Mouse (Mus musculus) brain, embryonic 14.5 days (tissue): Measurements from ENCODE around the gene Samd8. TPM values are rescaled to one million over a fixed set of nuclear protein-coding genes. Genes with fewer than 3 reads are reported as not detected.

Experiments
- DNase-seq: peaks from one replicate; pipeline ENCODE4 v3.0.0-alpha.2; 2011; ENCODE audit warnings: low read depth
- CTCF ChIP-seq: fragments of 200-500 bp; IDR thresholded peaks from 2 replicates; pipeline ENCODE4 v1.5.1; 2012; ENCODE audit warnings: inconsistent platforms, mild to moderate bottlenecking, moderate library complexity, borderline replicate concordance; ENCODE audit not compliant: insufficient read depth, insufficient read length; ENCODE audit errors: extremely low read depth
- POLR2A ChIP-seq: fragments of 200-500 bp; IDR thresholded peaks from 2 replicates; pipeline ENCODE4 v1.6.1; 2012; ENCODE audit warnings: mild to moderate bottlenecking, inconsistent platforms, borderline replicate concordance; ENCODE audit not compliant: poor library complexity, insufficient read depth, insufficient read length, severe bottlenecking; ENCODE audit errors: extremely low read depth
- polyA plus RNA-seq: library from polyadenylated mRNA; depleted of rRNA; stranded (reverse); fragments of >200 nt; gene quantifications from 2 replicates; pipeline ENCODE4 v1.2.3, GENCODE M21; 2012

The Samd8 gene
- polyA plus RNA-seq, 1 experiment, result 30.1 TPM

DNA sequence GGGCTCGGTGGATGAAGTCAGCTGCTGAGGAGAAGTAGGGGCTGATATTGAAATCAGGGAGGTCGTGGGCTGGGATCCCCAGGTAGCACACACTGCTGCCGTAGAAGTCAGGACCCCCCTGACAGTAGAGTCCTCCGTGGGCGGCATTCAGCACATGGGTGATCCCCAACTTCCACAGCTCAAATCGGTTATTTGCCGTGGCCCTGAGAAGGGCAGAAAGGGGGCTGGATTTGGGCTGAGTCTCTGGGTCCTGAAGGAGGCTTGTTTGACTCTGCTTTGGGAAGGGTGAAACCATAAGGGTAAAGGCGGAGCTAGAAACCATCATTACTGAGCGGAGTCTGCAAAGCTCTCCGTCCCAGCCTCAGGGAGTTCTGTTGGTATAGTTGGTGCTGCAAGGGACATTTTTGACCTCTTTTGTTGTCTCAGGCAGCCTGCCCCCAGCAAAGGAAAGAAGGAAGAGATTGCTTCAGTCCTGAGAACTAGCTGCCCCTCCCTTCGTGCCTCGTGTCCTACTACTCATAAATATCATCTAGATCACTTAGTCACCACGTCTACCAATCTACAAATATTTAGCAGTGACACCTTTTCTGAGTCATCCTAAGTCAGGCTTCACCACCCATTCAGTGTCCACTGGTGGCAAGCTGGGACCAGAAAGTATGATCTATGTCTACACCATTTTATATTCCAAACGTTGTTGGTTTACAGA is 2.7 kb upstream of the Samd8 start:
- no peak for TF ChIP-seq CTCF
- no peak for TF ChIP-seq POLR2A
- no peak for DNase-seq

DNA sequence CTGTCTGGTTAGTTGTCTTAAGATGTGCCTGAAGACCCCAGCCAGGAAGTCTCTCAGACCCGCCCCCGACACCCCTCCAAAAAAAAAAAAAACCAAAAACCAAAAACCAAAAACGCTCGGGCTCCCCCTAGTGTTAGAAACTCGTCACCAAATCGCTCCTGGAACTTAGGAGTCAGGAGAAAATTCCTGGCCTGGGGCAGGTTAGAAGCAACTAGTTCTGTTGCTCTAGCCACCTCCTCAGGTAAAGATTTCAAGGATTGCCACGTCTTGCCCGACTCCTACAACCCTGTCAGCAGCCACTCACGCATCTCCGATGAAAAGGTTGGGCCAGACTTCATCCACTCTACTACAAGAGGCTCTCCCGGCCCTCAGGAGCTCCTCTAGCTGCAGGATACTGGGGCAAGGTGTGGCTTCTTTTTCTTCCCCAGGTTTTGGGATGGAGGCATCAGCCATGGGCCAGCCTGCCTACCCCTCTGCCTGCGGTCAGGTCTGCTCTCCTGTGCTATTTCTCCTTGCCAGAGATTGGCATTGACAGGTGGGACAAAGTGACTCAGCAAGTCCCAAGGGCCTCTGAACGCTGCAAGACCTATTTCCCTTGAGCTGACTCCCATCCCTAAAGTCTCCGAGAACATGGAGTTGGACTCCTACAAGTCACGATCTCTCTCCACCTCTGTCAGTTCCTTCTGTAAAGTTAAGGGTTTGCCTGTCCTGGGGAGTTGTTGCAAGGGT is 2.0 kb upstream of the Samd8 start:
- peak; percentile 20 for DNase-seq
- TF ChIP-seq POLR2A (no peak), CTCF (peak; percentile 53; the same call in 1 of the 2 replicates)

DNA sequence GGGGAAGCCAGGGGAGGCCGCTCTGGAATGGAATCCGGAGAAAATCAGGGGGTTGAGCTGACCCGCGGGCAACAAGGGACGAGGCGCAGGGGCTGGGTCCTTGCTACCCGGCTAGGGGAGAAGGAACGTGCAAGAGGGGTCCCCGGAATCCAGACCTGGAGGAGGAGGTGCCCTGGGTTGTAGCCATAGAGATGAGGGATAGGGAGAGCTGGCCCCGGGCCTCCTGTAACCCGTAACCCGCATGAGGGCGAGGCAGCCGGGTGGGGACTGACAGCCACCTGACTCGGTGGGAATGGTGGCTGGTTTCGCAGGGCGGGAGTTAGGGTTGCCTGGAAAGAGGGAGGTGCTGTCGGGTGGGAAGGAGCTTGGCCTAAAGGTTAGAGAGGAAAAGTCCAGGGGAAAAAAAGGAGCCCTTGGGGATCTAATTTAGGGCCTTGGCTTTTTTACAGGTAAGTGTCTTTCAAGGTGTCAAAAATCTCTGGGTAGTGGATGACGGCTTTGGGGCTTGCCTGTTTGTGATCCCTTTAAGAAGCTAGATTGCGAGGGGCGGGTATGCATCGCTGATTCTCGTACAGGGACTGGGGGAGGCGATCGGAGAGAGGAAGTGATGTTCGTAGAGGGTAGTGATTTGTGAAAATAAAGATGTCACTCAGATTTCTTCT is 681 bp downstream of the Samd8 start, which contains the start of gene Dusp13:
Dusp13 (minus strand) TSS at position 301 of the 662 bp plus-strand sequence.
- DNase-seq, result peak; percentile 89
- TF ChIP-seq POLR2A (no peak), CTCF (no peak)

DNA sequence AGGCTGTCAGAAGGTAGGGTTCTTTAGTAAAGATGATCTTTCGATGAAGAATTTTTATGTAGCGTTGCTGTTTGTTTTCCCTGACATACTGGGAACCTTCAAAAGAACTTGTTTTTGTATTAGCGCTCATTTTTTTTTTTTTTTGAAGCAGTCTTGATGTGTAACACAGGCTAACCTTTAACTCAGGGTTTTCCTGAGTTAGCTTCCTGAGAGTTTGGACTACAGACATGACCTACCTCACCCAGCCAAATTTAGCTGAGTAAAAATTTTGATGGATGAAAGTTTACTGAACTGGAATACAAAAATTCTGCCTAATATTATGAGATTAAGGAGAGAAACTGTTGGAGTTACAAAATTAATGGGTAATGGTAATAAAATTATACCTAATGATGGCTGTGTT is 2.1 kb downstream of the Samd8 start:
- DNase-seq, result no peak
- no peak for TF ChIP-seq POLR2A

DNA sequence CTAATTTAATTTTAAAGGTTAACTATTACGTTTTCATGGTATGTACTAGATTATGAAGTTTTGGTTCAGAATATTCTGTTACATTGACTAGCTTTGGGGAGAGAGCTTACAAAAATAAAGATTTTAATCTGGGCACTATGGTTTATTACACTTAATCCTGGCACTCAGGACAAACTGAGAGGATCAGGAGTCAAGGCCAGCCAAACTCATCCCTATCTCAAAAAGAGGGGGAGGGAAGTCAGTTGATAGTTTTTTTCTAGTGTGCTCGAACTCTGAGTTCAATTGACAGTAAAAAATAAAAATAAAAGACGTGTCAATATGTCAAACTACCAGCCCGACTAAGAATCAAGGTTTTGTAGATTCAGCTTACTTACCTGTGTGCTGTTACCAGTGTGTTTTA is 3.0 kb downstream of the Samd8 start:
- TF ChIP-seq CTCF, result no peak
- TF ChIP-seq POLR2A, result no peak
- no peak for DNase-seq

DNA sequence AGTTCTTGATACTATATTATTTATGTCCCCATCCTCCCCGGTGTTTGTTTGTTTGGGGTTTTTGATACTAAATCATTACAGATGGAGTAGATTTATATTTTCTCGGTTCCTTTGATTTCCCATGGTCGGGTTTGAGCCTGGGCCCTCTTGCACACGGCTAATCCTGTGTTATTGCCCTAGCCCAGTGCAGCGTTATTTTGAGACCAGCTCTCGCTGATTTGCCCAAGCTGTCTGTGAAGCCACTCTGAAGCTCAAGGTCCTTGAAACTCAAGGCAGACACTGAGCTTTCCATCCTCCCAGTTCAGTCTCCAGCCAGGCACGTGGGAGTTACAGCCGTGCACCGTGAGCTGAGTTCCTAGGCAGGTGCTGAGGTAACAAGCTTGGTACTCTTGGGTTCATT is 11.2 kb downstream of the Samd8 start:
- no peak for DNase-seq
- TF ChIP-seq CTCF, result no peak
- no peak for TF ChIP-seq POLR2A

DNA sequence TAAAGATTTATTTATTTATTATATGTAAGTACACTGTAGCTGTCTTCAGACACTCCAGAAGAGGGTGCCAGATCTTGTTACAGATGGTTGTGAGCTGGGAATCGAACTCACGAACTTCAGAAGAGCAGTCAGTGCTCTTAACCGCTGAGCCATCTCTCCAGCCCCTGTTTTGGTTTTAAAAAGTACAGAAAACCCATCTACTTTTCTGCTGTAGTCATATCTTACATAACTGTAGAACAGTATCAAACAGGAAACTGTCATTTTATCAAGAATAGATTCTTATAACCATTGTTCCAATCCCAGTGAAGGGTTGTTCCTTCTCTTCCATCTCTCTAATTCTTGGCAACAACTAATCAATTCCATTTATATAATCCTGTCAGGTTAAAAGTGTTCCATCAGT is 13.4 kb downstream of the Samd8 start:
- TF ChIP-seq POLR2A (no peak), CTCF (no peak)
- DNase-seq, result no peak

DNA sequence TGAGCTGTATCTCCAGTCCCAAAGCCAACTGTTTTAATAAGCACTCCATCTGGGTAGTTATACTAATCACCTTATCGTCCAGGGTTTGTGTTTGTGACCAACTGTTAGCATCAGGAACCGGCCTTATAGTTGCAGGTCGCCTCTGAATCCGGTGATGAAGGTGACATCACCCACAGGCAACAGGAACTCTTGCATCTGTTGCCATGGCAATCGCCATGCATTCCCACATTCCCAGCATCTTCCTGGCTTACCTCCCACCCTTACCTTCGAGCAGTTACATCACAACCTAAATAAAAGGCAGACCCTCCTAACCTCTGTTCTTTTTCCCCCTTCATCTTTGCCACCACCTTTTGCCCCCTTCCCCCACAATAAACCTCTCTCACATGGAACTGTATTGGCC is 14.3 kb downstream of the Samd8 start:
- TF ChIP-seq POLR2A (no peak), CTCF (no peak)
- no peak for DNase-seq

DNA sequence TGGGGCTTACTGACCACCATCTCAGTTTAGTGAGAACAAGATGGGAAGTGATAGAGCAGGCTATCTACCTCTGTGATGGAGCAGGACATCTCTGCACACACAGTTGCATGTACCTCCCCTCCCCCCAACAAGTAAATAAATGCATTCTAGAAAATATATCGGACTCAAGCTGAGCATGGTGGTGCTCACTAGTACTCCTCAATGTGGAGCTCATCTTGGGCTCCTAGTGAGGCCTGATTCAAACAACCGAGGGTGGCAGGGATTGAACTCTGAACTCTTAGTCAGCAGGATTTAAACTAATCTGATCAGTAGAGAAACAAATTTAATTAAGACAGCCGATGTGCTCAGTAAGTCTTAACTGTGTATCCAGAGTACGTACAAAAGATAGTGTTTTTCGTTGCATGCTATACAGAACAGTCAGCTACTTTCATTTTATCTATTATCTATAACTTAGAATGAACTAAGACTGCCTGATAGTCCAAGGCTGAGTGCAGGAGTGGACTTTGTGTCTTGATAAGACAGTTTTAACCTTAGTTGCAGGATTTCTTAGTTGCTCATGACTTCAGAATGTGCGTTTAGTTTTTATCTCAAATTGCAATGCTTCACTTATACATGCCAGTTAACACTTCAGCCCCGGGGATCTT is 15.5 kb downstream of the Samd8 start:
- TF ChIP-seq CTCF, result no peak
- TF ChIP-seq POLR2A, result no peak

DNA sequence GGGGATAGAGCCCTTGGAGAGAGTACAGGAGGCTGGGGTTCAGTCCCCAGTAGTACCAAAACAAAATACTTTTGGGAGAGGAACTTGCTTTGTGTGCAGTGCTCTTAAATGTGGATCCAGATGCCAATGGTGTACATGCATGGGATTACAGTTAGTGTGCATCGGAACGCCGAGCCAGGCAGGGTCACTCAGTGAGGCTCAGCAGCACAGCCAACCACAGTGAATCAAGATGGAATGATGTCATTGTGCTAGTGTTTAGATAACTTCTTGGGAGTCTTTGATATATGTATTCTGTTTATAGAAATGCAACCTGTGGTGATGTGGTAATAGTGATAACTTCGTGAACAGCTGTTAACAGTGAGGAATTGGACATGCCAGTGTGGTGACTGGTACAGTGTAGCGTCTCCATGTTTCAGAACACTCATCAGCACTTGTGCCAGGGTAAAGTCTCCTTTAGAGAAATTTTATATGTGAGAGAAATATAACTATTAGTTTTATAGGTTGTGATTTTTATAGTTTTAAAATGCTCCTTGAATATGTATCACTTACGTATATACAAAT is 16.1 kb downstream of the Samd8 start:
- no peak for DNase-seq
- TF ChIP-seq CTCF (no peak), POLR2A (no peak)

More for the DNA sequence above, 15.5 kb downstream of the Samd8 start:
- DNase-seq, result no peak
